Mouse (Mus musculus) intestine, embryonic 16.5 days (tissue): ENCODE results near the gene Sh3tc1. TPM values are rescaled to one million over a fixed set of nuclear protein-coding genes. Genes with fewer than 3 reads are reported as not detected.

Experiments
- ATAC-seq: fragments of 200-750 bp; cut with Nextera tagmentation; 2 replicates; pipeline ENCODE4 v1.8.0; 2017; ENCODE audit warnings: moderate TSS enrichment, moderate library complexity
- H3K27ac ChIP-seq: fragments of 300-500 bp; sonication (generic); 2 replicates; pipeline ENCODE4 v1.5.1; 2014; ENCODE audit warnings: mild to moderate bottlenecking, low read length
- H3K27me3 ChIP-seq: fragments of 300-500 bp; sonication (generic); replicated peaks from 2 replicates; pipeline ENCODE4 v1.6.1; 2014; ENCODE audit warnings: low read length, control low read depth, mixed read lengths; ENCODE audit not compliant: control insufficient read depth, insufficient read depth
- H3K36me3 ChIP-seq: fragments of 300-500 bp; sonication (generic); 2 replicates; pipeline ENCODE4 v1.6.1; 2014; ENCODE audit warnings: low read length, control low read depth; ENCODE audit not compliant: control insufficient read depth, insufficient read depth
- H3K4me1 ChIP-seq: fragments of 300-500 bp; sonication (generic); 2 replicates; pipeline ENCODE4 v1.6.1; 2014; ENCODE audit warnings: low read length, control low read depth, mixed read lengths; ENCODE audit not compliant: control insufficient read depth, insufficient read depth
- H3K4me2 ChIP-seq: fragments of 300-500 bp; sonication (generic); 2 replicates; pipeline ENCODE4 v1.6.1; 2014; ENCODE audit warnings: low read depth, low read length, control low read depth
- H3K4me3 ChIP-seq: fragments of 300-500 bp; sonication (generic); 2 replicates; pipeline ENCODE4 v1.5.1; 2014; ENCODE audit warnings: mild to moderate bottlenecking, low read length
- H3K9ac ChIP-seq: fragments of 300-500 bp; sonication (generic); 2 replicates; pipeline ENCODE4 v1.6.1; 2014; ENCODE audit warnings: low read depth, low read length
- H3K9me3 ChIP-seq: fragments of 300-500 bp; sonication (generic); 2 replicates; pipeline ENCODE4 v1.6.1; 2016; ENCODE audit warnings: low read length, control low read depth; ENCODE audit not compliant: control insufficient read depth
- WGBS: fragments of 180-500 bp; shearing (Covaris S2); extraction: QIAGEN DNeasy Blood & Tissue Kit; methylation state at CpG from one replicate; pipeline ENCODE4 v1.1.7; 2014; 5-methylcytosine and 5-hydroxymethylcytosine counted together
- polyA plus RNA-seq: library from polyadenylated mRNA; unstranded; fragments of >200 nt; fragmentation: Nextera tagmentation; extraction: Ambion mirVana; gene quantifications from 2 replicates; pipeline ENCODE4 v1.2.1, GENCODE M21; 2015

The Sh3tc1 gene
- polyA plus RNA-seq, 1 experiment from 2014 or later = 18.4 TPM

- peaks cover 49% of the 10 kb centered on the region for H3K4me1 ChIP-seq
- H3K9ac ChIP-seq = peak overlapping the region; percentile 17; the same call in 1 of the 2 replicates
- no peaks in the 10 kb centered on the region for H3K9me3 ChIP-seq
- H3K27ac ChIP-seq = peak overlapping the region; percentile 71
- H3K27me3 ChIP-seq = no peaks in the 10 kb centered on the region
- WGBS = 54% methylated on average over 11 of the region's 11 CpGs
- no peaks in the 10 kb centered on the region for H3K36me3 ChIP-seq
- no peak overlapping the region for H3K4me2 ChIP-seq
- ATAC-seq = peak; percentile 27
- H3K4me3 ChIP-seq = no peak overlapping the region
Observed at GRCm38 (mm10) chr5:35718817-35719216, 21.0 kb downstream of the Sh3tc1 start.

- H3K36me3 ChIP-seq = no peaks in the 10 kb centered on the region
- 30% methylated on average over 4 of the region's 4 CpGs for WGBS
- H3K9me3 ChIP-seq = no peaks in the 10 kb centered on the region
- peak overlapping the region; percentile 71 for H3K27ac ChIP-seq
- H3K4me1 ChIP-seq = peaks cover 52% of the 10 kb centered on the region
- H3K9ac ChIP-seq = peak overlapping the region; percentile 17; the same call in 1 of the 2 replicates
- H3K4me3 ChIP-seq = no peak overlapping the region
- H3K27me3 ChIP-seq = no peaks in the 10 kb centered on the region
- H3K4me2 ChIP-seq = no peak overlapping the region
- ATAC-seq = peak; percentile 87
Observed at GRCm38 (mm10) chr5:35717946-35718345, 21.8 kb downstream of the Sh3tc1 start.

GRCm38 (mm10) chr5:35717455-35717854, 22.3 kb downstream of the Sh3tc1 start:
- Histone ChIP-seq H3K36me3 (peaks cover 3% of the 10 kb centered on the region; the same call in 1 of the 2 replicates), H3K4me3 (no peak overlapping the region), H3K4me1 (peaks cover 48% of the 10 kb centered on the region), H3K9ac (no peak overlapping the region), H3K4me2 (no peak overlapping the region), H3K27me3 (no peaks in the 10 kb centered on the region), H3K9me3 (no peaks in the 10 kb centered on the region), H3K27ac (peak overlapping the region; percentile 49)
- 77% methylated on average over 5 of the region's 5 CpGs for WGBS
- ATAC-seq = 0 out of 2 replicates have a peak, but pooled peaks have one; percentile 27

GRCm38 (mm10) chr5:35713649-35714354, 26.0 kb downstream of the Sh3tc1 start:
- peak; percentile 61 for ATAC-seq
- Histone ChIP-seq H3K36me3 (peaks cover 3% of the 10 kb centered on the region; the same call in 1 of the 2 replicates), H3K9me3 (no peaks in the 10 kb centered on the region), H3K27ac (no peak overlapping the region), H3K4me1 (peaks cover 24% of the 10 kb centered on the region), H3K4me3 (no peak overlapping the region), H3K4me2 (no peak overlapping the region), H3K9ac (no peak overlapping the region; the same call in 1 of the 2 replicates), H3K27me3 (no peaks in the 10 kb centered on the region)
- 51% methylated on average over 13 of the region's 13 CpGs for whole genome bisulfite sequencing

GRCm38 (mm10) chr5:35712517-35712916, 27.3 kb downstream of the Sh3tc1 start:
- Histone ChIP-seq H3K36me3 (peaks cover 3% of the 10 kb centered on the region; the same call in 1 of the 2 replicates), H3K9me3 (no peaks in the 10 kb centered on the region), H3K9ac (no peak overlapping the region), H3K27me3 (no peaks in the 10 kb centered on the region), H3K4me2 (no peak overlapping the region), H3K27ac (no peak overlapping the region), H3K4me3 (no peak overlapping the region), H3K4me1 (peaks cover 11% of the 10 kb centered on the region)
- ATAC-seq = no peak
- 70% methylated on average over 5 of the region's 5 CpGs for WGBS

GRCm38 (mm10) chr5:35710931-35711330, 28.9 kb downstream of the Sh3tc1 start:
- Histone ChIP-seq H3K4me2 (no peak overlapping the region), H3K4me3 (no peak overlapping the region), H3K27ac (no peak overlapping the region), H3K36me3 (peaks cover 3% of the 10 kb centered on the region; the same call in 1 of the 2 replicates), H3K27me3 (no peaks in the 10 kb centered on the region), H3K9ac (no peak overlapping the region), H3K9me3 (no peaks in the 10 kb centered on the region), H3K4me1 (peaks cover 6% of the 10 kb centered on the region)
- WGBS = 51% methylated on average over 3 of the region's 3 CpGs
- ATAC-seq = no peak

- WGBS = 50% methylated on average over 3 of the region's 3 CpGs
- H3K4me2 ChIP-seq = no peak overlapping the region
- H3K4me3 ChIP-seq = no peak overlapping the region
- 0 out of 2 replicates have a peak, but pooled peaks have one; percentile 13 for ATAC-seq
- peaks cover 3% of the 10 kb centered on the region; the same call in 1 of the 2 replicates for H3K36me3 ChIP-seq
- no peaks in the 10 kb centered on the region for H3K27me3 ChIP-seq
- no peak overlapping the region for H3K9ac ChIP-seq
- peaks cover 6% of the 10 kb centered on the region for H3K4me1 ChIP-seq
- H3K27ac ChIP-seq = no peak overlapping the region; the same call in 1 of the 2 replicates
- no peaks in the 10 kb centered on the region for H3K9me3 ChIP-seq
Observed at GRCm38 (mm10) chr5:35710481-35710880, 29.3 kb downstream of the Sh3tc1 start.

- H3K36me3 ChIP-seq = no peaks in the 10 kb centered on the region
- no peak for ATAC-seq
- WGBS = 91% methylated on average over 3 of the region's 3 CpGs
Observed at GRCm38 (mm10) chr5:35705411-35705810, 34.4 kb downstream of the Sh3tc1 start.

GRCm38 (mm10) chr5:35703814-35704213, 36.0 kb downstream of the Sh3tc1 start:
- Histone ChIP-seq H3K36me3 (no peaks in the 10 kb centered on the region), H3K4me3 (no peak overlapping the region), H3K27ac (no peak overlapping the region), H3K9me3 (no peaks in the 10 kb centered on the region), H3K27me3 (no peaks in the 10 kb centered on the region), H3K9ac (no peak overlapping the region), H3K4me1 (no peaks in the 10 kb centered on the region), H3K4me2 (no peak overlapping the region)
- ATAC-seq = no peak
- 95% methylated on average over 4 of the region's 4 CpGs for WGBS

More at GRCm38 (mm10) chr5:35705411-35705810, 34.4 kb downstream of the Sh3tc1 start:
- Histone ChIP-seq H3K9ac (no peak overlapping the region; the same call in 1 of the 2 replicates), H3K4me3 (no peak overlapping the region), H3K9me3 (no peaks in the 10 kb centered on the region), H3K27ac (no peak overlapping the region), H3K4me2 (no peak overlapping the region), H3K27me3 (no peaks in the 10 kb centered on the region), H3K4me1 (no peaks in the 10 kb centered on the region)
